Mouse (Mus musculus) G1E-ER4 (cell line): ENCODE data around the gene Casz1. TPM values are rescaled to one million over a fixed set of nuclear protein-coding genes. Genes with fewer than 3 reads are reported as not detected.

ENCODE experiments used
- GATA1 ChIP-seq: IDR thresholded peaks from one replicate; pipeline ENCODE4 v1.8.0; 2012; ENCODE audit warnings: low read length, inconsistent platforms
- polyA plus RNA-seq: library from polyadenylated mRNA; stranded (reverse); fragments of >175 nt; gene quantifications from 2 replicates; pipeline ENCODE4 v1.2.3, GENCODE M21; 2012

The Casz1 gene
- polyA plus RNA-seq, 1 experiment: not detected

DNA sequence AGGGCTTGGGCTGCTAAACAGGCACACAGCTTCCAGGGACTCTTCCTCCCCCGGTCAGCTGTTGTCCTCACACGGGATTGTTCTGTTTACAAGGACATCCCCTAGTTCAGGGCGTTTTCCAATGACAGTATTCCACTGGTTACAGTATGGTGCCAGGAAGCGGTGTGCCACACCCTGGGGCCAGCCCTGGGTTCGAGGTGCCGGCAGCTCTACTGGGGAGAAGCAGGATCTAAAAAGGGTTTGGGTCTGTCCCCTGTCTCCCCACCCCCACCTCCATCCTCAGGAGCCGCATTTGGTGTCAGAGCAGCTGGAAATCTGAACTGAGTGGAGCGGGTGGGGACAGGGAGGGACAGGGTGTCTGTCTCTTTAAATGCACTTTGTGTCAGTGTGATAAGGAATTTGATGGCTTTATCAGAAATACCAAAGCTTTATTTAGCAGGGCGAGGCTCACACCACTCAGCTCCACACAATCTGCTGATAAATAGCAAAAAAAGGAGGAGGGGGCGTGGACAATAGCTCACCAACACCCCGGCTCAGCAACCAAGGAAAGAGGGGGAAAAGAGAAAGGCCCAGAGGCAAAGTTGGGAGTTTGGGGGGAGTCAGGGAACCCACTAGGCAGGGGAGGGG lies 74.9 kb downstream of the Casz1 start:
- TF ChIP-seq GATA1: no peak

- no peak for TF ChIP-seq GATA1
These were observed 75.4 kb downstream of the Casz1 start for GRCm38 (mm10) chr4:148879631-148880030.

DNA sequence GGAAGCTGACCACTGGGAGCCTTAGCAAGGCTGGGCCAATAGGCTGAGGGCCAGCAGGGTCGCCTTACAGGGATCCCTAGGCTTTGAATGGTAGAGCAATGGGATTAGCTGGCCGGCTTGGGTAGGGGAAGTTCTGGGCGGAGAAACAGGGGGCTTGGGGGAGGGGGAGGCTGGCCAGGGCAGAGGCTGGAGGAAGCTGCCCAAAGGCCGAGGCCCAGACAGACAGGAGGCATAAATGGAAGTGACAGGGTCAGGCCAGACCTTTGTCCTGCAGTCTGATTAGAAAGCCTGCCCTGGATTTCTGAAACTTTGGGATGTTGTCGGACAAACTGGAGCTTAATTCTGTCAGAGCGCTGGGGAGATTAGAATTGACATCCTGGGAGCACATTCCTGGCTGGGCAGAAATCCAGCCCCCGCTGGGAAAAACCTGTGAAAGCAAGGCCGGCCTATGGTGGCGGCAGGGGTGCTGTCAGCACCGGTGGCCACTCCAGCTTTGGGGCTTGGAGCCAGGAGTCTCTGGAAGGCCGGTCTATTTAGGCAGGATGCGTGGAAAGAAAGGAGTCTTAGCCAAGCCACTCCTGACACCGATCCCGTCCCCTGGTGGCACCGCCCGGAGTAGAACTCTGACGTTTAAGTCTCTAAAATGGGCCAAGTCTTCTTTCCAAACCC lies 76.9 kb downstream of the Casz1 start:
- no peak for TF ChIP-seq GATA1

- TF ChIP-seq GATA1: no peak
These were observed 77.6 kb downstream of the Casz1 start for GRCm38 (mm10) chr4:148881838-148882237.

DNA sequence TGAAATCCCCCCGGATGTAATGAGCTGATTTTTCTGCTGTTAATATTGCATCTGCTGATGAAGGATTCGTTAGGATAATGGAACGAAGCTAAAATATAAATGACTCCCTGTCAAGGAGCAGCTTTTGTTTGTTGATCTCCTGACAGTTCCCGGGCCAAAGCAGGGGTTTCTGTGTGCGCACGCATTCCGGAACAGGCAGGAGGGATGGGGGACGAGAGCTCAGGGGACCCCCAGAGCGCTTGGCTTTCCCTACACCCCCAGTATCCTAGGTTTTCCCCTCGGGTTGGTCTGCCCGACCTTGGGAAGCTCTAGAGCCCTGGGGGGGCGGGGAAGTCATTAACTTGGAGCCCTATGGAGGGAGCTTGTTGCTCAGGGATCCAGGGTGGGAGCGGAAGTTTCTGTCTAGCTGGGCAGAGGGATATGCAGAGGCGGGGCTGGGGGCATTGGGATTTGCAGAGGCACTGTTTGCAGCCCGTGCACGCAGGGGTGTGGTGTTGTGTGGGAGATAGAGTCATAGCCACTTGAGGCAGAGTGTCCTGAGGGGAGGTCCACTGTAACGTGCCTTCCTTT lies 78.2 kb downstream of the Casz1 start:
- TF ChIP-seq GATA1: no peak

DNA sequence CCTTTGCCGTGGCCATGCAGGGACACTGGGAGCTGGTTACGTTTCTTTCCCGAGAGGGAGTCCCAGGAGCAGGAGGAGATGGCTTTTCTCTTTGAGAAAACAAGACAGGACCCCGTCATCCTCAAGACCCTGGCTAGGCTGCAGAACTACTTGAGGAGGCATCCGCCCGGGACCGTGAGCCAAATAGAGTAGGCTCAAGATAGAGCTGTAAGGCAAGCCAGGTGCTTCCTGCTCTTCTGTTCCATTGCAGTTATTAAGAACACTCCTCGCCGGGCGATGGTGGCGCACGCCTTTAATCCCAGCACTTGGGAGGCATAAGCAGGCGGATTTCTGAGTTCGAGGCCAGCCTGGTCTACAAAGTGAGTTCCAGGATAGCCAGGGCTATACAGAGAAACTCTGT lies 80.4 kb downstream of the Casz1 start:
- no peak for TF ChIP-seq GATA1

GRCm38 (mm10) chr4:148885401-148885800 lies 81.2 kb downstream of the Casz1 start:
- no peak for TF ChIP-seq GATA1

GRCm38 (mm10) chr4:148885921-148886540 lies 81.8 kb downstream of the Casz1 start:
- TF ChIP-seq GATA1: no peak

- no peak for TF ChIP-seq GATA1
These were observed 84.0 kb downstream of the Casz1 start for GRCm38 (mm10) chr4:148888229-148888628.

GRCm38 (mm10) chr4:148889011-148889410 lies 84.8 kb downstream of the Casz1 start:
- TF ChIP-seq GATA1: no peak

- TF ChIP-seq GATA1: no peak
These were observed 86.2 kb downstream of the Casz1 start for GRCm38 (mm10) chr4:148890442-148890841.

DNA sequence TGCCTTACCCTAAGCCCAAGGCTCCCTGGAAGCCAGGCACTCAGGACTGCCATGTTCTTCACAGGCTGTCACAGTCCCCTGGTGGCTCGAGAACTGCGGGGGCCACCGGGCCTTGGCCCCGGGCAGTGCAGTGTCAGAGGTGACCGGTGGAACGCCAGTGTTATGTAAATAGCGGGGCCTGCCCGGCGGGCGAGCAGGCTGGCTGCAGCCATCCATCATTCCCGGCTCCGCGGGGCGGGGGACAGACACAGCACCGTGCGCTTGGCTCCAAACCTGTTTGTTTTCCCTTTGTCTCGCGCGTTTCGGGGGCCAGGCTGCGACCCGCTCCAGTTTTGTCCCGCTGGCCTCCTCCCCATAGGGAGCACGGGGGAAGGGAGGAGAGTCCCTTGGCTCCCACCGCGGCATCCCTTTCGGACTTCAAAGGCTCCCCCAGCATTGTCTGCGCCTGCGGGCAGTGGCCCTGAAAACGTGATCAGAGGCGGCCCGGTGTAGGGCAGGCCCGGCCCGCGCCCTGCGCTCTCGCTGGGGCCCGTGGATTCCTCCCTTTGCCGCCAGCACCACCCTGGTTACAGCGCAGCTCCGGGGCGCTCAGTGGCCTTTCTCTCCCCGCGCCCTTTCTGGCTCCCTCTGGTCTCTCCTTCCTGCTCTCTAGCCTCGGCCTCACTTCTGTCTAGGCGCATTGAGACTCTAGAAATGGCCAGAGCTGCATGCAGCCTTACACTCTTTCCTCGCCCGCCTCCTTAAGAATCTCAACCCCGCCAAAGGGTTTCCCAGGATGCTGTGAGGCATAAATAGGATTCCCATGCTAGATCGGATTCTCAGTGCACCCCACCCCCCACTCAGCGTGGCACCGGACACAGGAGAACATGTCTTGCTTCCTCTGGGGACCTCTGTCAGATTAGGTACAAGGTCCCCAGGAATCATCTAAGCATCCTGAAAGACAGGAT lies 86.9 kb downstream of the Casz1 start:
- TF ChIP-seq GATA1: no peak

- TF ChIP-seq GATA1: no peak
These were observed 91.9 kb downstream of the Casz1 start for GRCm38 (mm10) chr4:148896125-148896524.

- TF ChIP-seq GATA1: no peak
These were observed 95.7 kb downstream of the Casz1 start for GRCm38 (mm10) chr4:148899927-148900294.

DNA sequence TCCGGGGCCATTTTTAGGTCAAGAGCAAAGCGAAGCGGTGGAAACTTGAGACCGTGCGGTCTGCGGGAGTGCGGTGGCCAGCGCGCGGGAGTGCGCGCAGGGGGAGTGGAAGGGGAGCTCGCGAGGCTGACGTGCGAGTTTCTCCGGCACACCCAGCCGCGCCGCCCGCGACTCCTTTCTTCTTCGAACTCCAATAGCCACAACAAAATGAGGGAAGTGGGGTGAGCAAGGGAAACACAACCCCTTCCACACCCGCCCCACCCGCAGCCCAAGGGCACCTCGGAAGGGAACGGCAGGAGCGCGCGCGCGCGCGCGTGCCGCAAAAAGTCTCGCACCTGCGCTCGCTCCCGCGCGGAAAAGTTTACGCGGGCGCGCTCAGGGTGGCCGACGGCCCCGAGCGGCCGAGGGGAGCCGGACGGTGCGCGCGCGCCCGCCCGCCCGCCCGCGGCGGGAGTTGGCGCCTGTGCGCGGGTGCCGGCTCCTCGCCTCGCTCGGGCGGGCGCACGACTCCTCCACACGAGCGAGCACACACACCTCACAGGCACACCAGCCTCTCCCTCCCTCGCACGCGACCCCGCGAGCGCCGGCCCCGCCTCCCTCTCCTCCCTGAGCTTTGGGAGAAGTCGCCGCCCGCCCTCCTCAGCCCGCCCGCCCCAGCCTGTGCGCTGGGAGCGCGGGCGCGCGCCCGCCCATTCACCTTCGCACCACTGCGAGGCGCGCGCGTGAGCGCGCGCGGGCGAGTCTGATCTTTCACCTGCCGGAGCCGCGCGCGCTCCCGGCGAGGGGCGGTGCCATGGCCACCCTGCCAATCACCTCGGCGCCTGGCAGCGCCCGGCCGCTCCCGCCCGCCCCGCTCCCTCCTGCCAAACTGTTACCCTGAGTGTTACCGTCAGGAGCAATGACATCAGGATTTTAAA lies 96.3 kb downstream of the Casz1 start:
- TF ChIP-seq GATA1: no peak
